Mouse (Mus musculus): Measurements from ENCODE around the gene Nup153.

- TF ChIP-seq CTCF (IDR thresholded peaks at IDR 0.05; ENCODE audit: low read depth), result no peak
- no peak for TF ChIP-seq EP300 (optimal IDR thresholded peaks at IDR 0.05)
These were observed 25.6 kb upstream of the Nup153 start for GRCm38 (mm10) chr13:46753294-46753693.
